Mouse (Mus musculus): ENCODE data around the gene Mroh8. TPM values are rescaled to one million over a fixed set of nuclear protein-coding genes. Genes with fewer than 3 reads are reported as not detected.
"Not testable (repeated sequence)": the region's sequence is repeated elsewhere in the genome, so short reads cannot be mapped to it uniquely, and the experiment has no call there.

Mroh8 gene
- polyA plus RNA-seq, 1 experiment from 2014 or later, result 0.39 TPM

GRCm38 (mm10) chr2:157202361-157202760 lies 77.0 kb downstream of the Mroh8 start:
- Histone ChIP-seq H3K4me2 (ENCODE audit: low read depth, severe bottlenecking) (no peak overlapping the region), H3K27ac (replicated peaks; ENCODE audit: low read depth, low read length) (no peak overlapping the region), H3K36me3 (ENCODE audit: control insufficient read depth, insufficient read depth, low read length) (peaks cover 10% of the 10 kb centered on the region), H3K4me3 (ENCODE audit: low read depth, low read length) (no peak overlapping the region), H3K27me3 (ENCODE audit: control insufficient read depth, insufficient read depth, low read length) (no peaks in the 10 kb centered on the region), H3K9me3 (ENCODE audit: control insufficient read depth, low read length) (no peaks in the 10 kb centered on the region), H3K9ac (ENCODE audit: low read length) (no peak overlapping the region), H3K4me1 (ENCODE audit: control insufficient read depth, insufficient read depth, low read length) (no peaks in the 10 kb centered on the region)
- DNase-seq (ENCODE audit: low spot score) (no peak), ATAC-seq (ENCODE audit: insufficient number of reproducible peaks, low FRiP score, low TSS enrichment, low read depth) (no peak)
- 88% methylated on average over 6 of the region's 6 CpGs for WGBS

GRCm38 (mm10) chr2:157201081-157201830 lies 78.1 kb downstream of the Mroh8 start:
- no peak overlapping the region for H3K27ac ChIP-seq (replicated peaks; ENCODE audit: low read depth, low read length)

GRCm38 (mm10) chr2:157198405-157198804 lies 80.9 kb downstream of the Mroh8 start:
- H3K9ac ChIP-seq (ENCODE audit: low read length); H3K27ac ChIP-seq (replicated peaks; ENCODE audit: low read depth, low read length); ATAC-seq (ENCODE audit: insufficient number of reproducible peaks, low FRiP score, low TSS enrichment, low read depth); H3K27me3 ChIP-seq (ENCODE audit: control insufficient read depth, insufficient read depth, low read length); H3K4me3 ChIP-seq (ENCODE audit: low read depth, low read length); H3K9me3 ChIP-seq (ENCODE audit: control insufficient read depth, low read length); H3K4me2 ChIP-seq (ENCODE audit: low read depth, severe bottlenecking); H3K4me1 ChIP-seq (ENCODE audit: control insufficient read depth, insufficient read depth, low read length); DNase-seq (ENCODE audit: low spot score): not testable (repeated sequence)
- peaks cover 17% of the 10 kb centered on the region for H3K36me3 ChIP-seq (ENCODE audit: control insufficient read depth, insufficient read depth, low read length)
- whole genome bisulfite sequencing, result 95% methylated on average over 11 of the region's 11 CpGs

More at GRCm38 (mm10) chr2:157201081-157201830, 78.1 kb downstream of the Mroh8 start:
- Histone ChIP-seq H3K4me3 (ENCODE audit: low read depth, low read length) (no peak overlapping the region), H3K27me3 (ENCODE audit: control insufficient read depth, insufficient read depth, low read length) (no peaks in the 10 kb centered on the region), H3K4me1 (ENCODE audit: control insufficient read depth, insufficient read depth, low read length) (no peaks in the 10 kb centered on the region), H3K36me3 (ENCODE audit: control insufficient read depth, insufficient read depth, low read length) (peaks cover 10% of the 10 kb centered on the region), H3K9me3 (ENCODE audit: control insufficient read depth, low read length) (no peaks in the 10 kb centered on the region), H3K4me2 (ENCODE audit: low read depth, severe bottlenecking) (no peak overlapping the region), H3K9ac (ENCODE audit: low read length) (no peak overlapping the region)
- DNase-seq (ENCODE audit: low spot score), result no peak
- WGBS, result 87% methylated on average over 6 of the region's 6 CpGs
- ATAC-seq (ENCODE audit: insufficient number of reproducible peaks, low FRiP score, low TSS enrichment, low read depth), result no peak

- peaks cover 15% of the 10 kb centered on the region for H3K36me3 ChIP-seq (ENCODE audit: control insufficient read depth, insufficient read depth, low read length)
- no peaks in the 10 kb centered on the region for H3K4me1 ChIP-seq (ENCODE audit: control insufficient read depth, insufficient read depth, low read length)
- no peak overlapping the region for H3K4me2 ChIP-seq (ENCODE audit: low read depth, severe bottlenecking)
- no peaks in the 10 kb centered on the region for H3K27me3 ChIP-seq (ENCODE audit: control insufficient read depth, insufficient read depth, low read length)
- 92% methylated on average over 4 of the region's 4 CpGs for WGBS
- no peaks in the 10 kb centered on the region for H3K9me3 ChIP-seq (ENCODE audit: control insufficient read depth, low read length)
- no peak for DNase-seq (ENCODE audit: low spot score)
- H3K4me3 ChIP-seq (ENCODE audit: low read depth, low read length), result no peak overlapping the region
- no peak for ATAC-seq (ENCODE audit: insufficient number of reproducible peaks, low FRiP score, low TSS enrichment, low read depth)
- no peak overlapping the region for H3K27ac ChIP-seq (replicated peaks; ENCODE audit: low read depth, low read length)
- H3K9ac ChIP-seq (ENCODE audit: low read length), result no peak overlapping the region
Measured at GRCm38 (mm10) chr2:157190651-157191050, 88.7 kb downstream of the Mroh8 start.

GRCm38 (mm10) chr2:157187223-157187622 lies 92.1 kb downstream of the Mroh8 start:
- no peak overlapping the region for H3K9ac ChIP-seq (ENCODE audit: low read length)
- H3K9me3 ChIP-seq (ENCODE audit: control insufficient read depth, low read length), result no peaks in the 10 kb centered on the region
- no peak overlapping the region for H3K4me2 ChIP-seq (ENCODE audit: low read depth, severe bottlenecking)
- 94% methylated on average over 4 of the region's 4 CpGs for WGBS
- H3K27me3 ChIP-seq (ENCODE audit: control insufficient read depth, insufficient read depth, low read length), result no peaks in the 10 kb centered on the region
- no peaks in the 10 kb centered on the region for H3K4me1 ChIP-seq (ENCODE audit: control insufficient read depth, insufficient read depth, low read length)
- ATAC-seq (ENCODE audit: insufficient number of reproducible peaks, low FRiP score, low TSS enrichment, low read depth), result no peak
- H3K27ac ChIP-seq (replicated peaks; ENCODE audit: low read depth, low read length), result no peak overlapping the region
- H3K36me3 ChIP-seq (ENCODE audit: control insufficient read depth, insufficient read depth, low read length), result peaks cover 12% of the 10 kb centered on the region
- H3K4me3 ChIP-seq (ENCODE audit: low read depth, low read length), result no peak overlapping the region
- no peak for DNase-seq (ENCODE audit: low spot score)

GRCm38 (mm10) chr2:157186504-157186903 lies 92.8 kb downstream of the Mroh8 start:
- ATAC-seq (ENCODE audit: insufficient number of reproducible peaks, low FRiP score, low TSS enrichment, low read depth), result no peak
- 43% methylated on average over 5 of the region's 5 CpGs for WGBS
- no peaks in the 10 kb centered on the region for H3K27me3 ChIP-seq (ENCODE audit: control insufficient read depth, insufficient read depth, low read length)
- no peaks in the 10 kb centered on the region for H3K9me3 ChIP-seq (ENCODE audit: control insufficient read depth, low read length)
- no peak overlapping the region for H3K4me2 ChIP-seq (ENCODE audit: low read depth, severe bottlenecking)
- no peak for DNase-seq (ENCODE audit: low spot score)
- H3K9ac ChIP-seq (ENCODE audit: low read length), result no peak overlapping the region
- H3K27ac ChIP-seq (replicated peaks; ENCODE audit: low read depth, low read length), result no peak overlapping the region
- H3K4me3 ChIP-seq (ENCODE audit: low read depth, low read length), result no peak overlapping the region
- H3K4me1 ChIP-seq (ENCODE audit: control insufficient read depth, insufficient read depth, low read length), result no peaks in the 10 kb centered on the region
- H3K36me3 ChIP-seq (ENCODE audit: control insufficient read depth, insufficient read depth, low read length), result peaks cover 14% of the 10 kb centered on the region

GRCm38 (mm10) chr2:157185022-157185660 lies 94.2 kb downstream of the Mroh8 start:
- Histone ChIP-seq H3K4me2 (ENCODE audit: low read depth, severe bottlenecking) (no peak overlapping the region), H3K4me3 (ENCODE audit: low read depth, low read length) (no peak overlapping the region), H3K36me3 (ENCODE audit: control insufficient read depth, insufficient read depth, low read length) (peaks cover 9% of the 10 kb centered on the region), H3K4me1 (ENCODE audit: control insufficient read depth, insufficient read depth, low read length) (no peaks in the 10 kb centered on the region), H3K27ac (replicated peaks; ENCODE audit: low read depth, low read length) (no peak overlapping the region), H3K9ac (ENCODE audit: low read length) (no peak overlapping the region), H3K9me3 (ENCODE audit: control insufficient read depth, low read length) (no peaks in the 10 kb centered on the region), H3K27me3 (ENCODE audit: control insufficient read depth, insufficient read depth, low read length) (no peaks in the 10 kb centered on the region)
- DNase-seq (ENCODE audit: low spot score) (no peak), ATAC-seq (ENCODE audit: insufficient number of reproducible peaks, low FRiP score, low TSS enrichment, low read depth) (no peak)
- 92% methylated on average over 13 of the region's 13 CpGs for WGBS

- Histone ChIP-seq H3K27me3 (ENCODE audit: control insufficient read depth, insufficient read depth, low read length) (no peaks in the 10 kb centered on the region), H3K36me3 (ENCODE audit: control insufficient read depth, insufficient read depth, low read length) (peaks cover 5% of the 10 kb centered on the region), H3K9me3 (ENCODE audit: control insufficient read depth, low read length) (no peaks in the 10 kb centered on the region), H3K4me2 (ENCODE audit: low read depth, severe bottlenecking) (no peak overlapping the region), H3K4me3 (ENCODE audit: low read depth, low read length) (no peak overlapping the region), H3K9ac (ENCODE audit: low read length) (no peak overlapping the region), H3K4me1 (ENCODE audit: control insufficient read depth, insufficient read depth, low read length) (no peaks in the 10 kb centered on the region), H3K27ac (replicated peaks; ENCODE audit: low read depth, low read length) (no peak overlapping the region)
- DNase-seq (ENCODE audit: low spot score) (no peak), ATAC-seq (ENCODE audit: insufficient number of reproducible peaks, low FRiP score, low TSS enrichment, low read depth) (no peak)
- 78% methylated on average over 6 of the region's 6 CpGs for whole genome bisulfite sequencing
Measured at GRCm38 (mm10) chr2:157178167-157178566, 101.2 kb downstream of the Mroh8 start.

Measured in limb, embryonic 11.5 days (tissue).